Mouse (Mus musculus): Measurements from ENCODE around the gene B3gat1. TPM values are rescaled to one million over a fixed set of nuclear protein-coding genes. Genes with fewer than 3 reads are reported as not detected.

B3gat1 gene
- total RNA-seq (2021): not detected
- long read RNA-seq, experiment 1: 0 reads
- long read RNA-seq, experiment 2: 0 reads

- DNase-seq: no peak
- intact Hi-C loops (cut with DNase I): no loop called here
Measured at GRCm38 (mm10) chr9:26733206-26733891, at the start of gene B3gat1. Gene B3gat1 (plus strand): TSS chr9:26733728.

GRCm38 (mm10) chr9:26689171-26689570, 44.4 kb upstream of the B3gat1 start:
- DNase-seq: no peak
- intact Hi-C loops (cut with DNase I): no loop called here

GRCm38 (mm10) chr9:26689956-26690698, 43.4 kb upstream of the B3gat1 start:
- DNase-seq: no peak
- intact Hi-C loops (cut with DNase I): no loop called here

- intact Hi-C loops (cut with DNase I): no loop called here
- no peak for DNase-seq
Measured at GRCm38 (mm10) chr9:26692641-26693040, 40.9 kb upstream of the B3gat1 start.

GRCm38 (mm10) chr9:26694656-26695055, 38.9 kb upstream of the B3gat1 start:
- intact Hi-C loops (cut with DNase I): no loop called here
- DNase-seq: no peak

GRCm38 (mm10) chr9:26695178-26695577, 38.4 kb upstream of the B3gat1 start:
- no peak for DNase-seq
- intact Hi-C loops (cut with DNase I): no loop called here

GRCm38 (mm10) chr9:26698286-26698685, 35.2 kb upstream of the B3gat1 start:
- no peak for DNase-seq
- intact Hi-C loops (cut with DNase I): no loop called here

GRCm38 (mm10) chr9:26700329-26700728, 33.2 kb upstream of the B3gat1 start:
- intact Hi-C loops (cut with DNase I): no loop called here
- DNase-seq: no peak

GRCm38 (mm10) chr9:26718388-26718787, 15.1 kb upstream of the B3gat1 start:
- intact Hi-C loops (cut with DNase I): no loop called here
- DNase-seq: no peak

- DNase-seq: no peak
- intact Hi-C loops (cut with DNase I): no loop called here
Measured at GRCm38 (mm10) chr9:26721771-26722170, 11.8 kb upstream of the B3gat1 start.

- no peak for DNase-seq
- intact Hi-C loops (cut with DNase I): no loop called here
Measured at GRCm38 (mm10) chr9:26725709-26726108, 7.8 kb upstream of the B3gat1 start.

GRCm38 (mm10) chr9:26727445-26727844, 6.1 kb upstream of the B3gat1 start:
- peak; percentile 12 to 33 for DNase-seq
- intact Hi-C loops (cut with DNase I): no loop called here

GRCm38 (mm10) chr9:26728556-26728955, 5.0 kb upstream of the B3gat1 start:
- no peak for DNase-seq
- intact Hi-C loops (cut with DNase I): no loop called here

- intact Hi-C loops (cut with DNase I): no loop called here
- no peak for DNase-seq
Measured at GRCm38 (mm10) chr9:26733986-26734385, 458 bp downstream of the B3gat1 start.

- intact Hi-C loops (cut with DNase I): no loop called here
Measured at GRCm38 (mm10) chr9:26737116-26737515, 3.6 kb downstream of the B3gat1 start.

GRCm38 (mm10) chr9:26742817-26743216, 9.3 kb downstream of the B3gat1 start:
- DNase-seq: no peak
- intact Hi-C loops (cut with DNase I): no loop called here

More at GRCm38 (mm10) chr9:26737116-26737515, 3.6 kb downstream of the B3gat1 start:
- DNase-seq: no peak

GRCm38 (mm10) chr9:26747121-26747520, 13.6 kb downstream of the B3gat1 start:
- DNase-seq: no peak
- intact Hi-C loops (cut with DNase I): no loop called here

- no peak for DNase-seq
- intact Hi-C loops (cut with DNase I): no loop called here
Measured at GRCm38 (mm10) chr9:26748893-26749292, 15.4 kb downstream of the B3gat1 start.

- peak; percentile 10 to 29 for DNase-seq
- intact Hi-C loops (cut with DNase I): no loop called here
Measured at GRCm38 (mm10) chr9:26760081-26760480, 26.6 kb downstream of the B3gat1 start.

GRCm38 (mm10) chr9:26760576-26760975, 27.0 kb downstream of the B3gat1 start:
- intact Hi-C loops (cut with DNase I): no loop called here
- DNase-seq: no peak

- intact Hi-C loops (cut with DNase I): no loop called here
- no peak for DNase-seq
Measured at GRCm38 (mm10) chr9:26762477-26762876, 28.9 kb downstream of the B3gat1 start.

- intact Hi-C loops (cut with DNase I): no loop called here
Measured at GRCm38 (mm10) chr9:26768181-26768580, 34.7 kb downstream of the B3gat1 start.

More at GRCm38 (mm10) chr9:26768181-26768580, 34.7 kb downstream of the B3gat1 start:
- no peak for DNase-seq
